In the genomic region with DNA sequence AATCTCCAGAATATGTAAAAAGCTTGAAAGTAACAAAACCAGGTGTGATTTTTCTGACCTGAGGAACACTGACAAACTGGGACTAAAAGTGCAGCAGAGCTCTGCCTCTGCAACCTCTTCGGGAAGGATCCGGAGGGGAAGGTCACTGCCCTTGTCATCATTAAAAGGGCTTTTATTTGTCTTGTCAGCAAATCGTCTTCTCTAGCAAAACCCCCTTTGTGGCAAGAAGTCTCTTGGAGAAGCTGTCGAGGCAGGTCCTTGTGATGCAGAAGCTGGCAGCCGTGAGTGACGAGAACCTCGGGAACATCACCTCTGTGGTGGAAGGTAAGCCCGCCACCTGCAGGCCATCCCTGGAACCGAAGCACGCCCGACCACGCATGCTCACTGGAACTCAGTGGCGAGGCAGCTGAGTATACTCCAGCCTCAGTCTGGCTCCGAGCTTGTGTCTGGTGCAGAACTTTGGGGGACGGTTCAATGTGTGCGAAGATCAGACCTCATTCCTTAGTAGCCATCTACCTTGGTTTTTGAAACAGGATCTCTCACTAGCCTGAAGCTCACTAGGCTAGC, we compare ENCODE assay signal across 8 mouse cellular contexts. TPM values are rescaled to one million over a fixed set of nuclear protein-coding genes. Genes with fewer than 3 reads are reported as not detected.
DNase-seq lines count a peak whose midpoint lies in the region; ATAC-seq and TF ChIP-seq lines count a peak whose summit lies in the region.

No protein-coding gene starts in this region.

- peak overlapping the region; percentile 30; the same call in 1 of the 2 replicates for H3K4me3 ChIP-seq in forebrain, embryonic 10.5 days
- peak overlapping the region in 1 of 2 experiments; percentile 8; a peak in 1 of 4 replicates for H3K4me3 ChIP-seq in heart, embryonic 14.5 days (ENCODE audit: control insufficient read depth in 1 of 2, insufficient read depth in 1 of 2, low read depth in 1 of 2, low read length in 2 of 2)
- H3K4me3 ChIP-seq in liver, embryonic 13.5 days (replicated peaks) = no peak overlapping the region
- H3K4me3 ChIP-seq in neural tube, embryonic 13.5 days = no peak overlapping the region
- H3K4me3 ChIP-seq in testis, adult 2 months (ENCODE audit: control insufficient read depth, low read depth, low read length) = peak overlapping the region; percentile 22

- peaks cover 32% of the 10 kb centered on the region for H3K4me1 ChIP-seq in forebrain, embryonic 10.5 days
- peaks cover 5 to 21% of the 10 kb centered on the region in 2 experiments; a peak in 3 of 4 replicates for H3K4me1 ChIP-seq in heart, embryonic 14.5 days (ENCODE audit: control insufficient read depth in 2 of 2, insufficient read depth in 2 of 2, low read length in 2 of 2)
- H3K4me1 ChIP-seq in liver, embryonic 13.5 days (replicated peaks) = 0 out of 2 replicates have a peak, but pooled peaks cover 6% of the 10 kb centered on the region
- peaks cover 15% of the 10 kb centered on the region for H3K4me1 ChIP-seq in neural tube, embryonic 13.5 days (replicated peaks)
- peaks cover 15% of the 10 kb centered on the region for H3K4me1 ChIP-seq in testis, adult 2 months (ENCODE audit: control insufficient read depth, insufficient read depth, low read length)

- WGBS in forebrain, embryonic 10.5 days = 7% methylated on average over 16 of the region's 16 CpGs
- 10% methylated on average over 16 of the region's 16 CpGs for WGBS in heart, embryonic 14.5 days
- WGBS in liver, embryonic 13.5 days (ENCODE audit: insufficient replicate concordance) = 37% methylated on average over 16 of the region's 16 CpGs
- 9% methylated on average over 16 of the region's 16 CpGs for WGBS in neural tube, embryonic 13.5 days

- peak overlapping the region; percentile 21; the same call in 1 of the 2 replicates for H3K27ac ChIP-seq in forebrain, embryonic 10.5 days
- 0 out of 4 replicates have a peak overlapping the region, but pooled peaks of 1 of the 2 experiments have one; percentile 21 for H3K27ac ChIP-seq in heart, embryonic 14.5 days (replicated peaks in 1 of 2; ENCODE audit: control insufficient read depth in 1 of 2, insufficient read depth in 1 of 2, low read depth in 2 of 2, low read length in 2 of 2)
- H3K27ac ChIP-seq in liver, embryonic 13.5 days = no peak overlapping the region
- no peak overlapping the region for H3K27ac ChIP-seq in neural tube, embryonic 13.5 days (replicated peaks)
- H3K27ac ChIP-seq in testis, adult 2 months (ENCODE audit: control insufficient read depth, insufficient read depth, low read depth, low read length) = peak overlapping the region; percentile 65; the same call in 1 of the 2 replicates

- TF ChIP-seq POLR2A in testis, adult 2 months (IDR thresholded peaks at IDR 0.05; ENCODE audit: control insufficient read depth, low read depth, low read length) = no peak

- H3K4me2 ChIP-seq in heart, embryonic 14.5 days (ENCODE audit: low read length) = peak overlapping the region; percentile 48
- peak overlapping the region; percentile 21 for H3K4me2 ChIP-seq in liver, embryonic 13.5 days
- H3K4me2 ChIP-seq in neural tube, embryonic 13.5 days = peak overlapping the region; percentile 35

- peak; percentile 77 for ATAC-seq in CD4-positive, CD25-positive, alpha-beta regulatory T cell, adult 4 months
- ATAC-seq in heart, embryonic 14.5 days (ENCODE audit: insufficient number of reproducible peaks, insufficient read depth, low FRiP score, low read depth) = peak; percentile 62
- ATAC-seq in liver, embryonic 13.5 days (ENCODE audit: low read depth) = peak; percentile 53; the same call in 1 of the 2 replicates
- ATAC-seq in neural tube, embryonic 13.5 days (ENCODE audit: low read depth) = peak; percentile 78

- TF ChIP-seq CTCF in testis, adult 2 months (IDR thresholded peaks at IDR 0.05; ENCODE audit: control insufficient read depth, insufficient read depth, insufficient replicate concordance, low read depth, low read length) = peak; percentile 96

- H3K9ac ChIP-seq in heart, embryonic 14.5 days (ENCODE audit: low read length) = no peak overlapping the region
- no peak overlapping the region for H3K9ac ChIP-seq in liver, embryonic 13.5 days
- H3K9ac ChIP-seq in neural tube, embryonic 13.5 days = no peak overlapping the region; the same call in 1 of the 2 replicates

- H3K27me3 ChIP-seq in forebrain, embryonic 10.5 days (ENCODE audit: poor library complexity, severe bottlenecking) = peaks cover 14% of the 10 kb centered on the region; the same call in 1 of the 2 replicates
- no peaks in the 10 kb centered on the region for H3K27me3 ChIP-seq in heart, embryonic 14.5 days (ENCODE audit: control insufficient read depth, insufficient read depth, low read length)
- H3K27me3 ChIP-seq in liver, embryonic 13.5 days = no peaks in the 10 kb centered on the region
- no peaks in the 10 kb centered on the region; the same call in 1 of the 2 replicates for H3K27me3 ChIP-seq in neural tube, embryonic 13.5 days
- no peaks in the 10 kb centered on the region for H3K27me3 ChIP-seq in testis, adult 2 months (ENCODE audit: control insufficient read depth, insufficient read depth, low read length)

- no peaks in the 10 kb centered on the region for H3K9me3 ChIP-seq in forebrain, embryonic 10.5 days
- H3K9me3 ChIP-seq in heart, embryonic 14.5 days (ENCODE audit: control insufficient read depth, low read length) = 0 out of 2 replicates have a peak, but pooled peaks cover 3% of the 10 kb centered on the region
- no peaks in the 10 kb centered on the region for H3K9me3 ChIP-seq in liver, embryonic 13.5 days (replicated peaks)
- no peaks in the 10 kb centered on the region for H3K9me3 ChIP-seq in neural tube, embryonic 13.5 days

- DNase-seq in c-Kit-negative CD71-positive TER-119-positive erythroid progenitor cells, embryonic 14.5 days (ENCODE audit: low read depth, low spot score) = peak; percentile 16
- peak; percentile 85 for DNase-seq in forebrain, embryonic 10.5 days (ENCODE audit: extremely low spot score, low spot score)
- peak; percentile 90 for DNase-seq in kidney, postnatal 14 days
- peak; percentile 71 for DNase-seq in liver, embryonic 13.5 days

- H3K36me3 ChIP-seq in forebrain, embryonic 10.5 days (replicated peaks) = no peaks in the 10 kb centered on the region
- peaks cover 56% of the 10 kb centered on the region for H3K36me3 ChIP-seq in heart, embryonic 14.5 days (ENCODE audit: control insufficient read depth, insufficient read depth, low read length)
- H3K36me3 ChIP-seq in liver, embryonic 13.5 days = peaks cover 8% of the 10 kb centered on the region; the same call in 1 of the 2 replicates
- H3K36me3 ChIP-seq in neural tube, embryonic 13.5 days = peaks cover 58% of the 10 kb centered on the region
- H3K36me3 ChIP-seq in testis, adult 2 months (ENCODE audit: control insufficient read depth, insufficient read depth, low read length) = no peaks in the 10 kb centered on the region

RNA-seq across cellular contexts. Expression of gene Armh2, which starts 27.5 kb away (rescaled TPM):
- under 1 TPM in 1 of 2 experiments, not detected in 1; 0.38 TPM for polyA plus RNA-seq in CD4-positive, CD25-positive, alpha-beta regulatory T cell, adult 4 months (2017; shearing (Covaris generic))
- 0.18 and 0.22 TPM in 2 replicates for polyA plus RNA-seq in forebrain, embryonic 10.5 days (2016; fragmentation: Nextera tagmentation; extraction: Ambion mirVana)
- not detected in 2 replicates for polyA plus RNA-seq in heart, embryonic 14.5 days (2014; fragmentation: Nextera tagmentation; extraction: Ambion mirVana)
- polyA plus RNA-seq in liver, embryonic 13.5 days (2015; fragmentation: Nextera tagmentation; extraction: Ambion mirVana) = not detected in 2 replicates
- not detected in 2 replicates for polyA plus RNA-seq in neural tube, embryonic 13.5 days (2015; fragmentation: Nextera tagmentation; extraction: Ambion mirVana)
- 71.8 and 82.7 TPM in 2 replicates for polyA plus RNA-seq in testis, adult 2 months (2012; rRNA removed)

RNA-seq across cellular contexts. Expression of gene Gmnn, which starts 48.2 kb away (rescaled TPM):
- 10 to 100 TPM; 26.7 to 30.0 TPM for polyA plus RNA-seq in CD4-positive, CD25-positive, alpha-beta regulatory T cell, adult 4 months (2017; shearing (Covaris generic))
- polyA plus RNA-seq in forebrain, embryonic 10.5 days (2016; fragmentation: Nextera tagmentation; extraction: Ambion mirVana) = 208 TPM in 2 replicates
- polyA plus RNA-seq in heart, embryonic 14.5 days (2014; fragmentation: Nextera tagmentation; extraction: Ambion mirVana) = 108 and 112 TPM in 2 replicates
- 154 and 171 TPM in 2 replicates for polyA plus RNA-seq in liver, embryonic 13.5 days (2015; fragmentation: Nextera tagmentation; extraction: Ambion mirVana)
- 26.3 and 26.7 TPM in 2 replicates for polyA plus RNA-seq in neural tube, embryonic 13.5 days (2015; fragmentation: Nextera tagmentation; extraction: Ambion mirVana)
- 10.0 and 11.0 TPM in 2 replicates for polyA plus RNA-seq in testis, adult 2 months (2012; rRNA removed)

Comparison
In these comparisons a context has a peak if more than half of its experiments do, and no peak if none do; other contexts are left out.
1. DNase-seq: peak in every context shown above with its lines; median percentile 90 in kidney, postnatal 14 days; 85 in forebrain, embryonic 10.5 days; 71 in liver, embryonic 13.5 days; 16 in c-Kit-negative CD71-positive TER-119-positive erythroid progenitor cells, embryonic 14.5 days.
2. H3K27ac ChIP-seq: peak in forebrain, embryonic 10.5 days (single experiment) and testis, adult 2 months (single experiment); none in liver, embryonic 13.5 days (single experiment) and neural tube, embryonic 13.5 days (single experiment).
3. H3K4me3 ChIP-seq: peak in forebrain, embryonic 10.5 days (single experiment) and testis, adult 2 months (single experiment); none in liver, embryonic 13.5 days (single experiment) and neural tube, embryonic 13.5 days (single experiment).
4. RNA of gene Armh2, which starts 27.5 kb away (polyA plus RNA-seq): 71.8 to 82.7 TPM in testis, adult 2 months; 0.38 TPM in CD4-positive, CD25-positive, alpha-beta regulatory T cell, adult 4 months, 0.18 to 0.22 TPM in forebrain, embryonic 10.5 days, not detected in neural tube, embryonic 13.5 days, not detected in heart, embryonic 14.5 days and not detected in liver, embryonic 13.5 days; every median in the first group is over 10 times any median in the second.
5. Peak in every context shown above with its lines, with median percentiles within 50 percentile points of each other: ATAC-seq and H3K4me2 ChIP-seq.